ENCODE assay signal across 8 mouse cellular contexts in the genomic region with DNA sequence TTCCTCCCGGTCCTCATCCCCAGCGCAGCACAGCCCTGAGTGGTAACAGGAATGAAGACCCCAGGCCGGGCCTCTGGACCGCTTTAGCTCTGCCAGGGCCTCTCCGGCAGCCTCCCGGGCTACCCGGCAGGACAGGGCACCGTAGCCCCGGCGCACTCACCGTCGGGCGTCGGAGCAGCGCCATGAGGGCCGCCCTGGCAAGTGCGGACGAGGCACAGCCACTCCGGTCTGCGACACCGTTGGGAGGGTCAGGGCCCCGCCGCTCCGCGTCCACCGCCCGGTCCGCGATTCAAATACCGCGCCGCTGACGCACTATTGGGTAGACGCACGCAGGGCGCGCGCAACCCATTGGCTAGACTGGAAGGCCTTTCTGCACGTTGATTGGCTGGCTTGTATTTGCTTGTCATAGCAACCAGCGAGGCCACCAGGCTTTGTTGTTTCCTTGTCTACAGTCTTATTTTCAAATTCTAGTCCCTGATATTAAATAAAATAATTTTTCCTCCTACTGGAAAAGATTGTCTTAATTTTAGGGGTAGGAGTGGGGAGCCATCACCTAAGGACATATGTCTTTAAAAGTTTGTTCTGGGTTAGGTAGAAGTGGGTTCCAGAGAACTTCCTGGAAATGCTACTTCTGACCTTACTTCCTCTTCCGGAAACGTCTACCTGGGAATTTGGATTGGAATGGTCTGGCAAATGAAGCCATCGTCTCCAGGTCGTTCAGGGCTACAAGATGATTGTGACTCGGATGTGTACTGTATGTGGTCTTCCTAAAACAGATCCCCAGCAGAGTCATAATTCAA. TPM values are rescaled to one million over a fixed set of nuclear protein-coding genes. Genes with fewer than 3 reads are reported as not detected.
DNase-seq lines count a peak whose midpoint lies in the region; ATAC-seq and TF ChIP-seq lines count a peak whose summit lies in the region.

A gene (minus strand): TSS at position 291 of the 800 bp plus-strand sequence.

- H3K9ac ChIP-seq in hindbrain, embryonic 14.5 days: peak within 1 kb of the TSS; percentile 36; the same call in 1 of the 2 replicates

- H3K9me3 ChIP-seq in hindbrain, embryonic 14.5 days (ENCODE audit: control insufficient read depth, low read length): no peaks in the 10 kb centered on the region

- peaks cover 3% of the 10 kb centered on the region; the same call in 1 of the 2 replicates for H3K4me1 ChIP-seq in hindbrain, embryonic 14.5 days (replicated peaks; ENCODE audit: control insufficient read depth, insufficient read depth, low read length)

- in situ Hi-C loops in Patski (cut with MboI; ENCODE audit: low pct_unique_long_range_greater_than_20kb): no loop called here

- POLR2A ChIA-PET in Patski (lab: Charles Lee): interaction anchor here (0.8 kb wide), 1 partner anchor 13 kb away, joined by 4 read pairs; no protein-coding TSS in a partner anchor

- peak within 1 kb of the TSS; percentile 45 for H3K4me3 ChIP-seq in hindbrain, embryonic 14.5 days (replicated peaks; ENCODE audit: low read length)

- H3K27me3 ChIP-seq in Patski: no peaks in the 10 kb centered on the region
- no peaks in the 10 kb centered on the region for H3K27me3 ChIP-seq in hindbrain, embryonic 14.5 days (ENCODE audit: control insufficient read depth, insufficient read depth, low read length)

- WGBS in hindbrain, embryonic 14.5 days: 4% methylated on average over 37 of the region's 45 CpGs

- H3K36me3 ChIP-seq in hindbrain, embryonic 14.5 days (replicated peaks; ENCODE audit: control insufficient read depth, insufficient read depth): peaks cover 37% of the 10 kb centered on the region

- peak; percentile 47 for DNase-seq in Patski (ENCODE audit: low read depth, low spot score)
- DNase-seq in cerebellum, postnatal 14 days: peak; percentile 87 to 90
- DNase-seq in frontal cortex, postnatal 25 days (ENCODE audit: low spot score in 2 of 2): peak; percentile 65 to 68
- DNase-seq in hindbrain, embryonic 14.5 days (ENCODE audit: low spot score): peak; percentile 89
- peak; percentile 72 to 76 for DNase-seq in layer of hippocampus, postnatal 36 days
- peak; percentile 95 for DNase-seq in lung, postnatal 36 days
- peak; percentile 70 for DNase-seq in retina, postnatal 7 days (ENCODE audit: low read depth, low spot score)
- peak; percentile 62 for DNase-seq in urinary bladder, adult 2 months (ENCODE audit: low spot score)

- ATAC-seq in Patski: peak; percentile 95
- ATAC-seq in hindbrain, embryonic 14.5 days (ENCODE audit: low FRiP score): peak; percentile 97

- no peak within 1 kb of the TSS for H3K27ac ChIP-seq in hindbrain, embryonic 14.5 days

- H3K4me2 ChIP-seq in hindbrain, embryonic 14.5 days (replicated peaks): peak within 1 kb of the TSS; percentile 94

- no peak for TF ChIP-seq CTCF in Patski (IDR thresholded peaks at IDR 0.05)

- CTCF ChIA-PET in Patski (lab: Charles Lee): no interaction called here

RNA-seq across cellular contexts. Expression of the gene that starts here (rescaled TPM):
- 69.4 TPM for polyA plus RNA-seq in Patski (2021)
- polyA plus RNA-seq in hindbrain, embryonic 14.5 days (2014; fragmentation: Nextera tagmentation; extraction: Ambion mirVana): 27.9 and 28.1 TPM in 2 replicates
- 1 to 10 TPM; 1.3 to 2.1 TPM for total RNA-seq in layer of hippocampus, postnatal 36 days (2021)
- 3.1 and 4.1 TPM in 2 replicates for polyA plus RNA-seq in urinary bladder, adult 2 months (2012; rRNA removed)
